Mouse (Mus musculus) liver, postnatal 0 days (tissue): ENCODE measurements around the gene Prpf3. TPM values are rescaled to one million over a fixed set of nuclear protein-coding genes. Genes with fewer than 3 reads are reported as not detected.

Experiments used
- ATAC-seq: fragments of 200-750 bp; cut with Nextera tagmentation; 2 replicates; pipeline ENCODE4 v1.8.0; 2017; ENCODE audit warnings: mild to moderate bottlenecking, moderate library complexity
- DNase-seq: peaks from one replicate; pipeline ENCODE4 v3.0.0-alpha.2; 2016
- H3K27ac ChIP-seq: fragments of 300-500 bp; sonication (generic); 2 replicates; pipeline ENCODE4 v1.5.1; 2014; ENCODE audit warnings: antibody characterized with exemption, moderate library complexity, mild to moderate bottlenecking, low read depth
- H3K27me3 ChIP-seq: fragments of 300-500 bp; sonication (generic); 2 replicates; pipeline ENCODE4 v1.6.1; 2014; ENCODE audit warnings: low read length, control low read depth, mixed read lengths; ENCODE audit not compliant: insufficient read depth
- H3K36me3 ChIP-seq: fragments of 300-500 bp; sonication (generic); replicated peaks from 2 replicates; pipeline ENCODE4 v1.6.1; 2014; ENCODE audit warnings: mild to moderate bottlenecking, control low read depth, low read length, moderate library complexity, mixed read lengths; ENCODE audit not compliant: insufficient read depth
- H3K4me1 ChIP-seq: fragments of 300-500 bp; sonication (generic); 2 replicates; pipeline ENCODE4 v1.6.1; 2014; ENCODE audit warnings: antibody characterized with exemption, mild to moderate bottlenecking, control low read depth; ENCODE audit not compliant: insufficient read depth
- H3K4me2 ChIP-seq: fragments of 300-500 bp; sonication (generic); 2 replicates; pipeline ENCODE4 v1.6.1; 2014; ENCODE audit warnings: low read depth, mild to moderate bottlenecking, low read length, moderate library complexity, mixed read lengths
- H3K4me3 ChIP-seq: fragments of 300-500 bp; sonication (generic); 2 replicates; pipeline ENCODE4 v1.5.1; 2014; ENCODE audit warnings: low read depth, low read length
- H3K9ac ChIP-seq: fragments of 300-500 bp; sonication (generic); replicated peaks from 2 replicates; pipeline ENCODE4 v1.6.1; 2014; ENCODE audit warnings: mild to moderate bottlenecking, moderate library complexity
- H3K9me3 ChIP-seq: fragments of 300-500 bp; sonication (generic); 2 replicates; pipeline ENCODE4 v1.6.1; 2016; ENCODE audit warnings: mild to moderate bottlenecking, control low read depth, low read length, mixed read lengths
- CTCF ChIP-seq: sonication (generic); IDR thresholded peaks from 2 replicates; pipeline ENCODE4 v1.5.1; 2016; ENCODE audit warnings: antibody characterized with exemption, low read depth
- EP300 ChIP-seq: IDR thresholded peaks from 2 replicates; pipeline ENCODE4 v1.6.1; 2016; ENCODE audit warnings: antibody characterized with exemption, low read depth, mild to moderate bottlenecking
- WGBS: fragments of 180-500 bp; shearing (Covaris S2); extraction: QIAGEN DNeasy Blood & Tissue Kit; methylation state at CpG from one replicate; pipeline ENCODE4 v1.1.7; 2014; ENCODE audit not compliant: insufficient replicate concordance; 5-methylcytosine and 5-hydroxymethylcytosine counted together
- polyA plus RNA-seq: library from polyadenylated mRNA; unstranded; fragments of >200 nt; fragmentation: Nextera tagmentation; extraction: Ambion mirVana; gene quantifications from 2 replicates; pipeline ENCODE4 v1.2.1, GENCODE M21; 2015

Gene Prpf3
- polyA plus RNA-seq, 1 experiment from 2014 or later = 12.0 TPM

GRCm38 (mm10) chr3:95881979-95882815 is 26.5 kb upstream of the Prpf3 start, which contains the start of gene Ciart:
Gene Ciart (minus strand): TSS chr3:95882251.
- DNase-seq (peak; percentile 89), ATAC-seq (peak; percentile 93)
- no peaks in the 10 kb centered on the region for H3K9me3 ChIP-seq
- no peaks in the 10 kb centered on the region for H3K36me3 ChIP-seq
- no peak within 1 kb of the TSS; the same call in 1 of the 2 replicates for H3K9ac ChIP-seq
- H3K4me2 ChIP-seq = peak within 1 kb of the TSS; percentile 72
- TF ChIP-seq EP300 = no peak
- TF ChIP-seq CTCF = no peak
- H3K27me3 ChIP-seq = no peaks in the 10 kb centered on the region
- peak within 1 kb of the TSS; percentile 46 for H3K4me3 ChIP-seq
- WGBS = under 1% methylated on average over 50 of the region's 66 CpGs
- peaks cover 18% of the 10 kb centered on the region for H3K4me1 ChIP-seq
- H3K27ac ChIP-seq = peak within 1 kb of the TSS; percentile 22; the same call in 1 of the 2 replicates

- DNase-seq (no peak), ATAC-seq (peak; percentile 14)
- no peak overlapping the region for H3K9ac ChIP-seq
- H3K36me3 ChIP-seq = no peaks in the 10 kb centered on the region
- no peak for TF ChIP-seq CTCF
- no peak for TF ChIP-seq EP300
- 72% methylated on average over 4 of the region's 4 CpGs for WGBS
- peaks cover 18% of the 10 kb centered on the region for H3K4me1 ChIP-seq
- no peak overlapping the region for H3K4me3 ChIP-seq
- no peaks in the 10 kb centered on the region for H3K9me3 ChIP-seq
- no peak overlapping the region for H3K4me2 ChIP-seq
- H3K27ac ChIP-seq = peak overlapping the region; percentile 62; the same call in 1 of the 2 replicates
- H3K27me3 ChIP-seq = no peaks in the 10 kb centered on the region
Observed at GRCm38 (mm10) chr3:95879063-95879462, 23.4 kb upstream of the Prpf3 start.

- peaks cover 8% of the 10 kb centered on the region for H3K36me3 ChIP-seq
- ATAC-seq (no peak), DNase-seq (no peak)
- peak overlapping the region; percentile 75 for H3K9ac ChIP-seq
- TF ChIP-seq CTCF (no peak), EP300 (no peak)
- no peaks in the 10 kb centered on the region for H3K9me3 ChIP-seq
- H3K4me2 ChIP-seq = peak overlapping the region; percentile 78
- H3K27ac ChIP-seq = no peak overlapping the region; the same call in 1 of the 2 replicates
- peaks cover 14% of the 10 kb centered on the region for H3K4me1 ChIP-seq
- 56% methylated on average over 7 of the region's 7 CpGs for WGBS
- H3K4me3 ChIP-seq = peak overlapping the region; percentile 66
- H3K27me3 ChIP-seq = no peaks in the 10 kb centered on the region
Observed at GRCm38 (mm10) chr3:95872048-95872447, 16.4 kb upstream of the Prpf3 start.

- no peaks in the 10 kb centered on the region for H3K9me3 ChIP-seq
Observed at GRCm38 (mm10) chr3:95871392-95871867, 15.7 kb upstream of the Prpf3 start, which contains the start of gene Mrps21. Gene Mrps21 (minus strand): TSS chr3:95871519.

GRCm38 (mm10) chr3:95870976-95871375 is 15.3 kb upstream of the Prpf3 start:
- H3K4me3 ChIP-seq = peak overlapping the region; percentile 66
- peak overlapping the region; percentile 75 for H3K9ac ChIP-seq
- H3K4me2 ChIP-seq = peak overlapping the region; percentile 78
- WGBS = 6% methylated on average over 15 of the region's 15 CpGs
- peaks cover 11% of the 10 kb centered on the region for H3K36me3 ChIP-seq
- no peaks in the 10 kb centered on the region for H3K9me3 ChIP-seq
- peaks cover 14% of the 10 kb centered on the region for H3K4me1 ChIP-seq
- DNase-seq (no peak), ATAC-seq (peak; percentile 42)
- H3K27ac ChIP-seq = peak overlapping the region; percentile 79
- no peak for TF ChIP-seq EP300
- TF ChIP-seq CTCF = no peak
- H3K27me3 ChIP-seq = no peaks in the 10 kb centered on the region

More at GRCm38 (mm10) chr3:95871392-95871867, 15.7 kb upstream of the Prpf3 start, which contains the start of gene Mrps21:
- Histone ChIP-seq H3K36me3 (peaks cover 9% of the 10 kb centered on the region), H3K4me2 (peak within 1 kb of the TSS; percentile 78), H3K27ac (peak within 1 kb of the TSS; percentile 79), H3K9ac (peak within 1 kb of the TSS; percentile 75), H3K27me3 (no peaks in the 10 kb centered on the region), H3K4me1 (peaks cover 14% of the 10 kb centered on the region), H3K4me3 (peak within 1 kb of the TSS; percentile 66)
- DNase-seq (peak; percentile 88), ATAC-seq (peak; percentile 99)
- no peak for TF ChIP-seq CTCF
- peak; percentile 39; the same call in 1 of the 2 replicates for TF ChIP-seq EP300
- WGBS = under 1% methylated on average over 33 of the region's 33 CpGs

- H3K36me3 ChIP-seq = peaks cover 12% of the 10 kb centered on the region
- no peak overlapping the region for H3K27ac ChIP-seq
- 89% methylated on average over 2 of the region's 2 CpGs for WGBS
- no peak overlapping the region for H3K4me2 ChIP-seq
- H3K9ac ChIP-seq = no peak overlapping the region
- no peaks in the 10 kb centered on the region for H3K27me3 ChIP-seq
- H3K4me1 ChIP-seq = peaks cover 11% of the 10 kb centered on the region
- no peak overlapping the region for H3K4me3 ChIP-seq
- TF ChIP-seq CTCF (no peak), EP300 (no peak)
- DNase-seq (no peak), ATAC-seq (no peak)
- H3K9me3 ChIP-seq = no peaks in the 10 kb centered on the region
Observed at GRCm38 (mm10) chr3:95867408-95867807, 11.7 kb upstream of the Prpf3 start.
